Mouse (Mus musculus): ENCODE measurements at regions not wholly inside any gene's neighbourhood (a gene's known extent, or its start where the extent isn't known, plus 50 kb on each side); places are given as distances from the start of the nearest gene placed in this dataset.
"Not testable (repeated sequence)": the region's sequence is repeated elsewhere in the genome, so short reads cannot be mapped to it uniquely, and the experiment has no call there.

DNA sequence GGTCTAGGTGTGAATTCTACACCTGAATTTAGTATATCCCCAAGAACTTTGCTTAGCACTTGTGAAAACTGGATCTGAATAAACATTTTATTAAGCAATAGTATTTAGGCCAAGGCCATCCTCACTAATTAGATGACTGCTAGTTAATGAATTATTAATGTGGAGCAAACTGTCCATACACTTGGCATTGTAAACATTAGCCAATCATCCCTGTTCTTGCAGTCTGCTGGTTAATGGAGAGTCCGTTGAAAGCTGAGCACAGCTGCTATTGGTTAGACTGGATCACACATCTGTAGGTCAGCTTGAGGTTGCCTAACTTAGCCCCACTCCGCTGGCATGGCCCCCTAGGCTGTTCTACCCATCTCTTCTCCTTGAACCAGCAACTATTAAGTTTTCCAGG, 826.2 kb upstream of the 4930452B06Rik start:
- no peak for DNase-seq (ENCODE audit: low spot score)

DNA sequence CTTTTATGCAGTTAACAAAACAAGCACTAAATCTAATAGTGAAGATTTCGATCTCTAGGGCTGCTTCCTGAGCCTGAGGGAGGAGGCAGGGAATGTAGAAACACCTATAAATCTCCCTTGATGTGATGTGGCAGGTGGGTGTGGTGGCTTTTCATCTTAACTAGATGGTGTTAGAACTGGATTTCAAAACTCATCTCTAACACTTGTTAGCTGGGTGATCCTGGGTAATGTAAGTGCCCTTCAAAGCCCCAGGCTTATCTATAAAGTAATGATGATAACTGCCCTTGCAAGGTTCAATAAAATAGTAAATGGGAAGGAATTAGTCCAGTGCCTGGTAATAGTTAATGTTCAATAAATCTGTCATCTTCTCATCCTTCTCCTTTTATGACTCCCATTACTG, 822.5 kb upstream of the 4930452B06Rik start:
- no peak for DNase-seq (ENCODE audit: low spot score)

DNA sequence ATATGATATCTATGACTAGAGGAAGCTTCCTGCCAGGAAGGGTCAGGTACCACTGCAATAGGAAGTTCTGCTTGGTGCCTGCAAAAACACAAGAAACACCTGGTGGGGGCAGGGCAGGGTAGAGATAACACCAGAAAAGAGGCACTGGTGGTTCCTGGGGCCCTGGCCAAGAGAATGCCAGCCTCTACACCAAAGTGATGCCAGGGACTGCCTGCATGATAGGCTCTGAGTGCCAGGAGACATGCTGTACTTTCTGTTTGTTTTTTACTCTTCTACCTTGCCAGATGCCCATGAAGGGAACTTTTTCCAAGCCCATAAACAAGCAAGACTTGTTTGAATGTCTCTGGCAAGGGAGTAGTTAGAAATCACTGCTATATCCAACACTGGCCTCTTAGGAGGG, 812.9 kb upstream of the 4930452B06Rik start:
- no peak for DNase-seq (ENCODE audit: low spot score)

DNA sequence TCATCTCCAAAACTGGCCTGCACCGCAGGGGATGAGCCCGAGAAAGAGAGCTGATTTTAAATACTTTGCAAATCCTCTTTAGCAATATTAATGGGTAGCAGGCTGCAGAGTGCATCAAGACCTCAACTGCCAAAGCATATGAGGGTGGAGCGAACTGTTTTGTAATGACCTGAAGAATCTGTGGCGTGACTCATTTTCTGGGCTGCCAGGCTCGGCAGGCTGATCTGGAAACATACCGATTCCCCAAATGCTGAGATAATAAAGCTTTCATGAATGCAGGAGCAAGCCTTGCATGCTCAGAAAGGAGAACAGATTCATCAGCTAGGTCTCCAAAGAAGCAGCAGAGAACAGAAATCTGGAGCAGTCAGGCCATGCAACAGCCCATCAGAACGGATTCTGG, 809.1 kb upstream of the 4930452B06Rik start:
- no peak for DNase-seq (ENCODE audit: low spot score)

DNA sequence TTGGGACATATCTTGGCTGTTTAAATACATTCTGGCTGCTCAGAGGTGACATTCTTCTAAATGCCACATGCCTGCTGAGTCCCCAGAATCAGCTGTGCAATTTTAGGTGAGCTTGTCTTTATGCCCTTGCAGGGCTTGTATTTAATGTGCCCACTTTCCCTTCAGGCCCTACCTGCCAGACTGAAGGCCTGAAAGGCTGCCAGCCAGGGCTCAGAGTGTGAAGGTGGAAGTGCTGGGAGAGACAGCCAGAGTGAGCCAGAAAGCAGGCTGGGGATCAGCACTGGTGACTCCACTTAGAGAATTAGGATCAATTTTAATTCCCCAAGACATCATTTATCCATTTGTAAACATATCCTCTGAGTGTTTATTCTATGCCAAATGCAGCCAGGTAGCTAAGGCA, 803.6 kb upstream of the 4930452B06Rik start:
- DNase-seq (ENCODE audit: low spot score) = no peak

DNA sequence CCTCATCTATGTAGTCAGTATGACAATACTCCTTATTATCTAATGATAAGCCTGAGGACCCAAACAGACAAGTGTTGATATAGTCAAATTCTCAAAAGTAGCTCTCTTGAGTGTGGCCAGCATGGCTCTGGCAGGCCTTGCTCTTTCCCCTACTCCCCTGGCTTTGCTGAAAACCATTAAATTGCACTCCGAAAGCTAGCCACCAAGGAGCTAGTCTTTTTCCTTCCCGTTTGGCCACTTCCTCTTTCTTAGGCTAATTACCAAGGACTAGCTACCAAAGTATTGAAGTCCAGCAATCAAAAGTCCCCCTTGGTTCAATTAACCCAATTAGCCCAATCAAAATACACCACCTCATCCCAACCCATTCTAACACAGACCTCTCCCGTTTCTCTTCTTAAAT, 802.6 kb upstream of the 4930452B06Rik start:
- no peak for DNase-seq (ENCODE audit: low spot score)

DNA sequence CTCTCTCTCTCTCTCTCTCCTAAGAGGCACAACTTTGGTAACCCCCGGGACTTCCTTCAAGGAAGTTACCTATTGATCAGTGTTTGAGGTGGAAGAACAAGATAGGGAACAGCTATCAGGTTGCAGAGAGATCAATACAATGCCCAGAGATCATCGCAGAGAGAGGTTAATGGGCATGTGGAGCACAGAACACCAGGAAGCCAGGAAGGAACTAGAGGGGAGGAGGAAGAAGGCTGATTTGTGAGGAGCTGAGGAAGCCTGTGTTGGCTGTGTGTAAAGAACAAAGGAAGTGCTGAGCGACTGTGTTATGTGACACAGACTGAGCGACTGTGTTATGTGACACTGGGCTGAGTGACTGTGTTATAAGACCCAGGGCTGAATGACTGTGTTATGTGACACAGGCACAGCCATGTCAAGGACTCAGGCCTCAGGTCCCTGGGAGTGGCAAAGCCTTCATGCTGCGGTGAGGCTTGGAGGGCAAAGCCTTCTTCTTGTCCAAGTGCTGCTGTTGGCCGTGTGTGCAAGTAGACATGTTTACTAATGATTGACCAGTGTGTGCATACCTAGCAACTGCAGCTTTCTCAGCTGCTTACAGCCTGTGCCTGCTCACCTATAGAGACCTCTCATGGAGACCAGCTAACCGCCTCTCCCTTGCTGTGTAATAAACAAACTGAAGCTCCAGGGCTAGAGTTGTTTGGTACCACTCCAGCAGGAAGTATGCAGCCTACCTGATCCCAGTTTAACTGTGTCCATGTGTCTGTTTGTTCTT, 801.8 kb upstream of the 4930452B06Rik start:
- no peak for DNase-seq (ENCODE audit: low spot score)

DNA sequence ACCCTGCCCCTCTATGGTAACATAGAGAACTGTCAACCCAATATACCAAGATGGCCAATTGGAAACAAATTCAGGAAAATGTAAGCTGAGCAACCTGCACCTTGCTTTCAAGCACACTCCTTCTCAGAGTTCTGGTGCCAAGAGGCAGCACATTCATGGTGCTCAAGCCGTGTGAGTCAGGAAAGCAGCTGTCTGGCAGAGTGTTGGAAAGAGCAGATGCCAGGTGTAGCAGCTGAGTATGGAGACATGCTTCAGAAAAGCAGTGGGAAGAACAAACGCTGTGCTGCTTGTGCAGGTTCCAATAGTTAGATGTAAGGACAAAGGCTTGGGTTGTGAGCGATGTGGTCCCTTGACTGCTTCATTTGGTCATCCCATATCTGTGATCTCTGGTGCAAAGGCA, 794.0 kb upstream of the 4930452B06Rik start:
- no peak for DNase-seq (ENCODE audit: low spot score)

DNA sequence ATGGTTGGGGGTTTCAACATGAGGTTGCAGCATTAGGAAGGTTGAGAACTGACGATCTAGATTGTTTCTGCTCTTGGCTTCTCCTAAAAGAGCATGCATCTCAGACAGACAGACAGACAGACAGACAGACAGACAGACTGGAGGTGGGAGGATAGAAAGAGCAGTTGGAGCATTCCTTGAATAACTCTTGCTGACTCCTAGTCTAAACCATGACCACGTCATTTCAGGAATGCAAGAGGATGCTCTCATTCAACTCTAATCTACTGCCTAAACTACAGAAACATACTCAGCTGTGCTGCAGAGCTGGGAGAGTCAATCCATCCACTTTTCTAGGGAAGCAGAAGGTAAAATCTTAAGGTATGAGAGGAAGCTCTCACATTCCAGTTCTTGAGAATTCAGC, 792.8 kb upstream of the 4930452B06Rik start:
- no peak for DNase-seq (ENCODE audit: low spot score)

DNA sequence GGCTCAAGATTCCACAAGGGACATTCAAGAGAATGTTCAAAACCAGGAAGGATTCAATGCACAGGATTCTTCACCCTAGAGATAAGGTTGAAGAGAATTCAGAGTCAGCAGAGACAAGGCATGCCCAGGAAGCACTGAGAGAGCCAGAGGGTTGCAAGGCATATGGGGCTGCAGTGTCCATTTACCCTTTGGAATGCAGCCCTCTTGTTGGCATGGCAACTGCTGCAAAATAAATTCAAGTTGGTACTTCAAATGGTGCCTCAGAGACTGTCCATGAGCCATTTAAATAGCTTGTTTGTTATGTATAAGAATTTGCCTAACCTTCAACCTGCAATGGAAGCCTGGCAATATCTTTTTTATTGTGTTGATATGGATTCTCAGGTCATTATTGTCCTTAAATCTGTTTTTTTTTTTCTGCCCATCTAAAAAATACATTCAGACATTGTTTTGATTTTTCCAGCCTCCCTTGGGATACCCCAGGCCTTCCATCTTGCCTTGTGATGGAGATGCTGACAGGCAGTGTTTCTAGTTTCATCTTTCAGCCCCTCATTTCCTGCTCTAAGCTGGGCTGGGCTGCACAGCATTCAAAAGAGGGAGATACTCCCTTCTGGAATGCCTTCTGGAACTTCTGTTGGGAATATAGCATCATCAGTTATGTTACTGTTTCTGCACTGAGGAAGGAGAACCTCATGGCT, 791.9 kb upstream of the 4930452B06Rik start:
- DNase-seq (ENCODE audit: low spot score) = no peak

DNA sequence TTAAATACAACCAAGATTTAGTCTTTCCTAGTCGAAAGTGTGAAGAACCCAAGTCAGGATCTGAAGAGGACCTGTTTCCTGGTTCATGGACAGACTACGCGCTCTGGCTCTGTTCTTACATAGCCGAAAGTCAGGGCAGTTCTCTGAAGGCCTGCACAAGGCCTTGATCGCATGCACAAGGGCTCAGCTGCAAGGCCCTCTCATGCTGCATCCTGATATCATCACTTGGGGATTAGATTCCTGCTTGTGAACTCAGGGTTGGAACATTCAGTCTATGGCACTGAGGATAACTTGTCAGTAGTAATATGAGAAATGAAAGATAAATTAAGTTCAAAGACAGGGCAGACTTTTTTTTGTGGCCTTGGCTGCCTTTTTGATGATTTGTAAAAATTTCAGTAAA, 789.9 kb upstream of the 4930452B06Rik start:
- DNase-seq (ENCODE audit: low spot score) = no peak

DNA sequence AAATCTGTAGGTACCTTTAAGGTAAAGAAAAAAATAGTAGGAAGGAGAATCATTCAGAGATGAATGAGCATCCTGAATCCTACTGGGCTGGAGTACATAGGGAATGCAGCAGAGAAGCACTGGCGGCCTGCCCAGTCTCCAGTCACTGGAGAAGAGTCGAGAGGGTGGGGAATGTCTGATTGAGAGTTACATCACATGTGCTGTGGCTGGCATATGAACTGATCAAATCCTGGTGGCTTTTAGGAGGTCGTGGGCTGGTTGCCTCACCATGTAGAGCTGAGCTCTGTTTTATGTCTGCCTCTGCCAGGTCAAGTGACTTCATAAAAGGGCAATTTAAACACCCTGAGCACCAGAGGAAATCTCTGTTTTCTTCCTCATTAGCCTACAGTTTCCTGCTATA, 783.9 kb upstream of the 4930452B06Rik start:
- no peak for DNase-seq (ENCODE audit: low spot score)

DNA sequence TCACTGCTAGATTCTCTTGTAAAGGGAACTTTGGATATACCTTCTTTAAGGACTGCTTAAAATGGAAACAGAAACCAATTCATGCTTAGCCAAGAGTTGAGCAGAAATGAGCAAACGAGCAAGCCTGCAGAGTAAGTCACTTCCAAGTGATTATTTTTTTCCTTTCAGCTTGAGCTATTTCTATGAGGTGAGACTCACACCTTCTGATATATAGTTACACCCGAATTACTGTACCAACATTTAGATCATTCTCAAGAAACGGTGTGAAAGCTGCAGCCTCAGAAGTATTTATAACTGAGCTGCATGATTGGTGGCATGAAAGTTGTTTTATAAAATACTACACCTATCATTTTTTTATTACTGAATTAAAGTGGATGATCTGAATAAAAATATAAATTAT, 771.9 kb upstream of the 4930452B06Rik start:
- no peak for DNase-seq (ENCODE audit: low spot score)

DNA sequence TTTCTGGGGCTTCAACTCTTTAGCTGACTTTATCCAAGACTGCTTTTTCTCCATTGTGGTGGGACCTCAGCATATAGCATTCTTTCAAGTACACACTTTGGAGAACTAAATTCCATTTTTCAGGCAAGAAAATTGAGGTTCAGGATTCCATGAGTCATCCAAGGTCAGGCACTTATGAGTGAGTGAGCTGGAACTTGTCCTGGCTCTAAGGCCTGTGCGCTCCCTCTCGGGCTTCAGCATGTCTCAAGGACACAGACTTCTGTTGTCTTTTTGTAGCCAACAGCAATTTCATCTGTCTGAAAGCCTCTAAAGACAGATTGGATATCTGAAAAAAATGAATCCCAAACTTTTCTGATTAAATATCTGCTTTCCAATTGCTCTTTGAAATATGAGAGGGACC, 769.1 kb upstream of the 4930452B06Rik start:
- no peak for DNase-seq (ENCODE audit: low spot score)

DNA sequence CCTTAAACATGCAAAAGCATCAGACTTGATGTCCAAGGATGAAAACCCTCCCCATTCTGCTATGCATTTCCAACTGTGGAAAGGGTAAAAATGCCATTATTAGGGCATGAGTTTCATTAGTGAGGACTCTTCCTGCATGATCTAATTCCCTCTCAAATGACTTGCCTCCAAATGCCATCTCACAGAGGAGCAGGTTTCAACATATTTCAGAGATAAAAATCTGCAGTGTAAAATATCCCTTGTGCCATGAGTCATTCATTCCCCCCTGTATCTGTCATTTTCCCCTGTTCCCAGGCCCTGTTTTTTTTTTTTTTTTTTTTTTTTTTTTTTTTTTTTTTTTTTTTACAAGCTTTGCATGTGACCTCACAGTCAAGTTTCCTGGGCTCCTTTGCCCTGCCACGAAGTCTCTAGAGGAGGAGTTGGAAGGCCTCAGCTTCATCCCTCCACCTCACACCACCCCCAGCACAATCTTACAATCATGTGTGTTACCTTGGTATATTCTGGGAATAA, 767.1 kb upstream of the 4930452B06Rik start:
- no peak for DNase-seq (ENCODE audit: low spot score)

DNA sequence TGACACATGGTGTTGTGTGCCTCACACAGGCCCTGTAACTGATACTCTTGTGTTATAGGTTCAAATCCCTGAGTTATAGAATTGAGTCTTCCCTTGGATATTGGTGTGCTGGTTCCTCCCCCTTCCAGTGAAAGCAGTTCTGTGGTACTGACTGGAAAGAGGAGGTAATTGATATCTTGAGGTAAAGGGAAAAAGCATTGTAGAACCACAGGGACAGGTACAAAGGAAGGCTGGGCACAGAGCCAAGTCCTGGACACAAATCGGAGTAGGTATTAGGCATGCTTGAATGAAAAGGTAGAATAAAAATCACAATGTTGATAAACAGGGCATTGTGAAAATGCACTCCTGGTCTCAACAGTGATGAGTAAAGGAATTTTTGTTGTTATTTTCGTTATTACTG, 765.8 kb upstream of the 4930452B06Rik start:
- DNase-seq (ENCODE audit: low spot score) = no peak

DNA sequence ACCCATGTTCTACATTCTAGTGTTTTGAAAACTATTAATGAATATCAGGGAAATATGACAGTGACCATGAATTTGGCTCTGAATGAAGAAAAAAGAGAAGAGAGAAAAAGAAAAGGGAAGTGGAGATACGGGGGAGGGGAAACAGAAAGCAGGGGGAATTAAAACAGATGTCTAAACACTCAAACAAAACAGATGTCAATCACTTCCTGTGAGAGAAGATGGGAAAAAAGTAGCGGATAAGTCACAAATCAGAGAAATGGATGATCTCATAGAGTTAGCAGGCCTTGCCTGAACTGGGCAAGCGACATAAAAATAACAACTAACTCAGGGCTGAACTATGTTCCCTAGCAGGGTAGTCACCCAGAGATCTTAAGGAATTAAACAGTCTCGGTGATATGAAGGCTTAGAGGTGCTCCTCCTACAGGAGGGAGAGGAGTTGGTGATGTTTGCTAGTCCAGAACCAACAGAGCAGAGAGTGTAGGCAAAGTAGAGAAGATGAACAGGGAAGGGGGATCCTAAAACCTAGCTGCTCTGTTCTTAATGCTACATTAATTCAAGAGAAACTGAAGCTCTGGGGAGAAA, 745.9 kb upstream of the 4930452B06Rik start:
- DNase-seq (ENCODE audit: low spot score) = no peak

DNA sequence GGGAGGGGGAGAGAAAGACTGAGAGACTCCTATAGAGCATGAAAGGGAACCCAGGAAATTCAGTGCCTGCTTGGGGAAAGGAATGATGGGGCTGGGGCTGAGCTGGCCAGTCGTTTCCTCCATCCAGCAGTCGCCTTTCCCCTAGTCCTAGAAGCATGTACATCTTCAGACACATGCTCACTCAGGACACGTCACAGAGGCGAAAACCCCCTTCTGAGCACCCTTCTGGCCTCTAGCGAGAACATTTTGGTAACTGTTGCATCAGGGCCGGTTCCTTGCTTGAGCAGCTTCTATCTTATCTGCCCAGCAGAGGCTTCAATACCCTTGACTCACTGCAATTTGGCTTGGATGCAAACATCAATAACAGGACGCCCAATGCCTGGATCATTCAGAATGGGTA, 737.6 kb upstream of the 4930452B06Rik start:
- DNase-seq (ENCODE audit: low spot score) = no peak

DNA sequence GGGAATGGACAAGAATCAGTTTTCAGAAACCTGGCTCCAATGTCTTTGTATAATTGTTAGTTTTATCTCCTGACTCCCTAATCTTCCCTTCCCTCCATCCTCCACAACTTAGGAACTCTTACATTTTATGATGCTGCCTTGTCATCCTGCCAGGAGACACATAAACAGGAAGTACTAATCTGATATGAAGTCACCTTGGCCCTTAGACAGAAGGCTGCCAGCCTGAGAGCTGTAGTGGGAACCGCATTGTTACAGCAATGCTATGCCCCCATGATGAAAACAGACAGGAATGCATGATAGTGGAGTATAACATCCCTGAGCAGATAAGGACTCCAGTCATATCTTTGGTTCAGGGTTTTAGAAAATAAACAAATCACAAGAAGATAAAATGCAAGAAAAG, 734.8 kb upstream of the 4930452B06Rik start:
- DNase-seq (ENCODE audit: low spot score) = no peak

DNA sequence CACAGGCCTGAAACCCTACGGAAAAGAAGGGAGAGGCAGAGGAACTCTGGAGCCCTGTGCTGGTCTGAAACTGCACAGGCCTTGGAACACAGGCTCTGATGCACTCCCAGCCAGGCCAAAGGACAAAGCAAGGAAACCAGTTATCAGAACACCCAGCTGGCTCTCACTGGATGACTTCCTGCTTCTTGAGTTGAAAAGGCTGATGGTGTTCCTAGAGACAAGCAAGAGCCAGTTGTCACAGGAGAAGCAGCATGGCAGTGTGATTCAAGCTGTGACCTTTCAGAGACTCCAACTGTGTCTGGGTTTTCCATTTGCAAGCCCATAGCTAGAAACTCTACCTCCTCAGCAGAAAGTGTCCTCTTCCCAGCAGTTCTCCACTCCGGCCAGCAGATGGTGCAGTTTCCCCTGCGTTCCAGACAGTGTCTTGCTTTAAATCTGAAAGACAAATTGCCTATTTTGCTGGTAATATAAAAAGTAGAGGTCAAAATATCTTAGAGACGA, 727.3 kb upstream of the 4930452B06Rik start:
- DNase-seq (ENCODE audit: low spot score) = peak; percentile 33

DNA sequence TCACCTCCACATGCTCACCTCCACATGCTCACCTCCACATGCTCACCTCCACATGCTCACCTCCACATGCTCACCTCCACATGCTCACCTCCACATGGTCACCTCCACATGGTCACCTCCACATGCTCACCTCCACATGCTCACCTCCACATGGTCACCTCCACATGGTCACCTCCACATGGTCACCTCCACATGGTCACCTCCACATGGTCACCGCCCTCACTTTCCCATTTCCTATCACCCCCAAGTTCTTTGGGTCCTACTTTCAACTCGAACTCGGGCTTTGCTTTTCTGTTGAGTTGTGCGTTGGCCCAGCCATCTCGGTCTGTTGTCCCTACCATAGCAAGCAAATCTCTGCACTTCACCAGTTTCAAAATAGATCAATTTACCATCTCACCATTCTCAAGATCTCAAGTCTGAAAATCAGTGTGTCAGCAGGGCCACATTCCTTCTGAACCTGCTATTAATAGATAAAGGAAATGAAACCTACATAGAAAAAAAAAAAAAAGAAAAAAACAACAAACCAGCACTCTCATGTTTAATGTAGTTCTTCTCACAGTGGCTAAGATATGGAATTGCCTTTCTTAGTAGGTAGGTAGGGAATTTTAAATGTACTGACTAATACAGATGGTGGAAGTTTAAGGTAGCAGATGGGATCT, 724.0 kb upstream of the 4930452B06Rik start:
- DNase-seq (ENCODE audit: low spot score) = not testable (repeated sequence)

DNA sequence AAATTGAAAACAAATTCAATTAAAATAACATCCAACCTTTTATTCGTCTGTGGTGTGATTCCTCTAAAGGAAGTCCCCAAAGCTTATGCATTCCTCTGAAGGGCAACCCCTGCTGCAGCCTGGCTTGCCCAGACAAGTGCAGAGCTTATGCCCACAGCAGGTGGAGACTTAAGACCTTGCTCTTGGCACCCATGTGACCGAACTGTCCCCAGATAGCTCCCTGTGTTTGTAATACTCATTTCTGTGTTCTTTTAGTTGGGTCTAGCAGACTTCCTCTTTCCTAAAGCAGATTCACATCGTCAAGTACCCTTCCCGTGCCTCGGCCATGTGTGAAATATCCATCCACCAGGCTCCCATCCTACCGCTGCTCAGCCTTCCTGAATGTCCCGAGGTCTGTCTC, 723.1 kb upstream of the 4930452B06Rik start:
- DNase-seq (ENCODE audit: low spot score) = no peak
